Mouse (Mus musculus): Measurements from ENCODE around the gene Rln3. TPM values are rescaled to one million over a fixed set of nuclear protein-coding genes. Genes with fewer than 3 reads are reported as not detected.
A peak's percentile ranks its signal among the peaks of the same experiment; 100 is the strongest.

The Rln3 gene
- polyA plus RNA-seq, 1 experiment from 2014 or later = not detected

- Histone ChIP-seq H3K4me1 (ENCODE audit: insufficient read depth, low read length) (peaks cover 30% of the 10 kb centered on the region), H3K36me3 (ENCODE audit: insufficient read depth, low read length) (no peaks in the 10 kb centered on the region; the same call in 1 of the 2 replicates), H3K4me2 (replicated peaks; ENCODE audit: low read depth, low read length) (no peak overlapping the region), H3K27ac (ENCODE audit: low read length) (no peak overlapping the region), H3K27me3 (ENCODE audit: insufficient read depth, low read length) (no peaks in the 10 kb centered on the region; the same call in 1 of the 2 replicates), H3K9me3 (ENCODE audit: low read length) (no peaks in the 10 kb centered on the region), H3K9ac (replicated peaks; ENCODE audit: low read length) (no peak overlapping the region), H3K4me3 (ENCODE audit: low read length) (no peak overlapping the region)
- 24% methylated on average over 10 of the region's 10 CpGs for WGBS
- no peak for ATAC-seq (ENCODE audit: low FRiP score, low TSS enrichment)
Measured at GRCm38 (mm10) chr8:84027449-84027848, 17.4 kb downstream of the Rln3 start.

- no peaks in the 10 kb centered on the region for H3K9me3 ChIP-seq (ENCODE audit: low read length)
- H3K27me3 ChIP-seq (ENCODE audit: insufficient read depth, low read length) = peaks cover 3% of the 10 kb centered on the region; the same call in 1 of the 2 replicates
- no peak overlapping the region for H3K27ac ChIP-seq (ENCODE audit: low read length)
- 2% methylated on average over 40 of the region's 41 CpGs for WGBS
- H3K4me1 ChIP-seq (ENCODE audit: insufficient read depth, low read length) = peaks cover 46% of the 10 kb centered on the region
- peak overlapping the region; percentile 63 for H3K9ac ChIP-seq (replicated peaks; ENCODE audit: low read length)
- peak overlapping the region; percentile 54 for H3K4me3 ChIP-seq (ENCODE audit: low read length)
- no peaks in the 10 kb centered on the region; the same call in 1 of the 2 replicates for H3K36me3 ChIP-seq (ENCODE audit: insufficient read depth, low read length)
- peak; percentile 46 for ATAC-seq (ENCODE audit: low FRiP score, low TSS enrichment)
- peak overlapping the region; percentile 77 for H3K4me2 ChIP-seq (replicated peaks; ENCODE audit: low read depth, low read length)
Measured at GRCm38 (mm10) chr8:84025863-84026262, 18.9 kb downstream of the Rln3 start.

GRCm38 (mm10) chr8:84024171-84024570, 20.6 kb downstream of the Rln3 start:
- Histone ChIP-seq H3K27ac (ENCODE audit: low read length) (peak overlapping the region; percentile 39; the same call in 1 of the 2 replicates), H3K36me3 (ENCODE audit: insufficient read depth, low read length) (no peaks in the 10 kb centered on the region; the same call in 1 of the 2 replicates), H3K4me3 (ENCODE audit: low read length) (no peak overlapping the region), H3K9me3 (ENCODE audit: low read length) (no peaks in the 10 kb centered on the region), H3K27me3 (ENCODE audit: insufficient read depth, low read length) (peaks cover 3% of the 10 kb centered on the region; the same call in 1 of the 2 replicates), H3K4me1 (ENCODE audit: insufficient read depth, low read length) (peaks cover 46% of the 10 kb centered on the region), H3K9ac (replicated peaks; ENCODE audit: low read length) (no peak overlapping the region), H3K4me2 (replicated peaks; ENCODE audit: low read depth, low read length) (0 out of 2 replicates have a peak overlapping the region, but pooled peaks have one; percentile 16)
- ATAC-seq (ENCODE audit: low FRiP score, low TSS enrichment) = no peak
- WGBS = 11% methylated on average over 10 of the region's 10 CpGs

- Histone ChIP-seq H3K4me2 (replicated peaks; ENCODE audit: low read depth, low read length) (peak overlapping the region; percentile 61), H3K27me3 (ENCODE audit: insufficient read depth, low read length) (peaks cover 3% of the 10 kb centered on the region; the same call in 1 of the 2 replicates), H3K36me3 (ENCODE audit: insufficient read depth, low read length) (no peaks in the 10 kb centered on the region; the same call in 1 of the 2 replicates), H3K27ac (ENCODE audit: low read length) (peak overlapping the region; percentile 39; the same call in 1 of the 2 replicates), H3K4me1 (ENCODE audit: insufficient read depth, low read length) (peaks cover 46% of the 10 kb centered on the region), H3K4me3 (ENCODE audit: low read length) (peak overlapping the region; percentile 16; the same call in 1 of the 2 replicates), H3K9me3 (ENCODE audit: low read length) (no peaks in the 10 kb centered on the region), H3K9ac (replicated peaks; ENCODE audit: low read length) (peak overlapping the region; percentile 44)
- ATAC-seq (ENCODE audit: low FRiP score, low TSS enrichment) = peak; percentile 26
- 25% methylated on average over 1 of the region's 1 CpGs for WGBS
Measured at GRCm38 (mm10) chr8:84023631-84024030, 21.2 kb downstream of the Rln3 start.

- peak overlapping the region; percentile 16; the same call in 1 of the 2 replicates for H3K4me3 ChIP-seq (ENCODE audit: low read length)
- H3K27ac ChIP-seq (ENCODE audit: low read length) = peak overlapping the region; percentile 64; the same call in 1 of the 2 replicates
- H3K27me3 ChIP-seq (ENCODE audit: insufficient read depth, low read length) = peaks cover 3% of the 10 kb centered on the region; the same call in 1 of the 2 replicates
- 6% methylated on average over 5 of the region's 5 CpGs for whole genome bisulfite sequencing
- no peaks in the 10 kb centered on the region for H3K9me3 ChIP-seq (ENCODE audit: low read length)
- peak overlapping the region; percentile 44 for H3K9ac ChIP-seq (replicated peaks; ENCODE audit: low read length)
- H3K36me3 ChIP-seq (ENCODE audit: insufficient read depth, low read length) = no peaks in the 10 kb centered on the region; the same call in 1 of the 2 replicates
- H3K4me1 ChIP-seq (ENCODE audit: insufficient read depth, low read length) = peaks cover 46% of the 10 kb centered on the region
- H3K4me2 ChIP-seq (replicated peaks; ENCODE audit: low read depth, low read length) = peak overlapping the region; percentile 61
- peak; percentile 36; the same call in 1 of the 2 replicates for ATAC-seq (ENCODE audit: low FRiP score, low TSS enrichment)
Measured at GRCm38 (mm10) chr8:84023085-84023484, 21.7 kb downstream of the Rln3 start.

- 32% methylated on average over 12 of the region's 12 CpGs for WGBS
- peak overlapping the region; percentile 44 for H3K4me3 ChIP-seq (ENCODE audit: low read length)
- peaks cover 46% of the 10 kb centered on the region for H3K4me1 ChIP-seq (ENCODE audit: insufficient read depth, low read length)
- peak overlapping the region; percentile 91 for H3K27ac ChIP-seq (ENCODE audit: low read length)
- ATAC-seq (ENCODE audit: low FRiP score, low TSS enrichment) = peak; percentile 9
- peak overlapping the region; percentile 74 for H3K9ac ChIP-seq (replicated peaks; ENCODE audit: low read length)
- H3K4me2 ChIP-seq (replicated peaks; ENCODE audit: low read depth, low read length) = peak overlapping the region; percentile 61
- H3K36me3 ChIP-seq (ENCODE audit: insufficient read depth, low read length) = no peaks in the 10 kb centered on the region
- no peaks in the 10 kb centered on the region for H3K9me3 ChIP-seq (ENCODE audit: low read length)
- H3K27me3 ChIP-seq (ENCODE audit: insufficient read depth, low read length) = peaks cover 3% of the 10 kb centered on the region; the same call in 1 of the 2 replicates
Measured at GRCm38 (mm10) chr8:84021569-84021968, 23.2 kb downstream of the Rln3 start.

DNA sequence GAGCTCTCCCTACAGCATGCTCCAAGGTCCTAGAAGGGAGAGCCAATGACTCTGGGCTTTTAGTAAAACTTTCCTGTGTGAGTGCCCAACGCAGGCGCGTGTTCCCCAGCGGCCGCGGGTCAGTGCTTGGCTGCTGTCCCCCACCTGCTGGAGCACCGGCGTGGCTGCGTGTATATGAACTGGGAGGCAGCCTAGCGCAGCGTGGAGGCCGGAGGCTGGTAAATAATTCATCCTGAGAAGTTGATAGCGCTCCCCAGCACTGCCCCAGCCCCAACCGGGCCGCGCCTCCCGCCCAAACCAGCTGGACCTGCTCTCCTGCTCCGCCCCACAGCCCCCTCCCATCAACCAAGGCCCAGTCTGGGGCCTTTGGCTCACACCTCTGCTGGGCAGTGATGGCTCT, 23.7 kb downstream of the Rln3 start, which contains the start of gene Palm3:
Gene Palm3 (plus strand): TSS at position 376 of the 400 bp plus-strand sequence.
- 4% methylated on average over 18 of the region's 18 CpGs for WGBS
- H3K27ac ChIP-seq (ENCODE audit: low read length) = peak within 1 kb of the TSS; percentile 91

DNA sequence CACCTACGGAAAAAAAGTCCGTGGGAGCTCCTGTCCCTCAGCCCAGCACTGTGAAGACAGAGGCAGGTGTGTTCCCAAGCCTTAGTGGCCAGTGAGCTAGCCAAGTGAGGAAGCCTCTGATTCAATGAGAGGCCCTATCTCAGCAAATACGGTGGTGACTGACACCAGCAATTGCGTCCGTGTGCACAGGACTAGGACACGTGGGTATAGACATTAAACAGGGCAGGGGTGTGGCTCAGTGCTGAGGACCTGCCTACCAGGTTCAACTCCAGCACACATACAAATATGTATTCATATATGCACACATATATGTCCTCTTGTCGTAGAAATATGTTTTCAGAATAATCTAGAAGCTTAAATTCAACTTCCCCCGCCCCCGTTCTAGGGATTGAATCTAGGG, 25.1 kb downstream of the Rln3 start:
- Histone ChIP-seq H3K27me3 (ENCODE audit: insufficient read depth, low read length) (0 out of 2 replicates have a peak, but pooled peaks cover 3% of the 10 kb centered on the region), H3K9me3 (ENCODE audit: low read length) (no peaks in the 10 kb centered on the region), H3K4me2 (replicated peaks; ENCODE audit: low read depth, low read length) (no peak overlapping the region), H3K27ac (ENCODE audit: low read length) (no peak overlapping the region), H3K36me3 (ENCODE audit: insufficient read depth, low read length) (no peaks in the 10 kb centered on the region), H3K4me3 (ENCODE audit: low read length) (no peak overlapping the region), H3K4me1 (ENCODE audit: insufficient read depth, low read length) (peaks cover 32% of the 10 kb centered on the region), H3K9ac (replicated peaks; ENCODE audit: low read length) (no peak overlapping the region)
- WGBS = 79% methylated on average over 9 of the region's 9 CpGs
- no peak for ATAC-seq (ENCODE audit: low FRiP score, low TSS enrichment)

More for the DNA sequence above, 23.7 kb downstream of the Rln3 start, which contains the start of gene Palm3:
- no peaks in the 10 kb centered on the region for H3K9me3 ChIP-seq (ENCODE audit: low read length)
- peak; percentile 91 for ATAC-seq (ENCODE audit: low FRiP score, low TSS enrichment)
- 0 out of 2 replicates have a peak, but pooled peaks cover 3% of the 10 kb centered on the region for H3K27me3 ChIP-seq (ENCODE audit: insufficient read depth, low read length)
- peak within 1 kb of the TSS; percentile 61 for H3K4me2 ChIP-seq (replicated peaks; ENCODE audit: low read depth, low read length)
- peak within 1 kb of the TSS; percentile 74 for H3K9ac ChIP-seq (replicated peaks; ENCODE audit: low read length)
- no peaks in the 10 kb centered on the region for H3K36me3 ChIP-seq (ENCODE audit: insufficient read depth, low read length)
- peak within 1 kb of the TSS; percentile 44 for H3K4me3 ChIP-seq (ENCODE audit: low read length)
- H3K4me1 ChIP-seq (ENCODE audit: insufficient read depth, low read length) = peaks cover 42% of the 10 kb centered on the region

DNA sequence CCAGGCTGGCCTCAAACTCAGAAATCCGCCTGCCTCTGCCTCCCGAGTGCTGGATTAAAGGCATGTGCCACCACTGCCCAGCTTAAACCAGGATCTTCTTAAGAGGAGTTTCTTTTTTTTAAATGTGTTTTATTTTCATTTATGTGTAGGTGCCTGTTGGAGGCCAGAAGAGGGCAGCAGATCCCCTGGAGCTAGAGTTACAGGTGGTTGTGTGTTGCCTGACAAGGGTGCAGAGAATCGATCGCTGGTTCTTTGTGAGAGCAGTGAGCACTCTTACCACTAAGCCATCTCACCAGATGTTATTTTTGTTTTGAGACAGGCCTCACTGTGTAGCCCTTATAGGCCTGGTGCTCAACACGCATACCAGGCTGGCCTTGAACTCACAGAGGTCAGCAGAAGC, 29.0 kb downstream of the Rln3 start:
- Histone ChIP-seq H3K27me3 (ENCODE audit: insufficient read depth, low read length) (peaks cover 27% of the 10 kb centered on the region), H3K9ac (replicated peaks; ENCODE audit: low read length) (no peak overlapping the region), H3K27ac (ENCODE audit: low read length) (no peak overlapping the region), H3K36me3 (ENCODE audit: insufficient read depth, low read length) (no peaks in the 10 kb centered on the region), H3K4me3 (ENCODE audit: low read length) (no peak overlapping the region), H3K9me3 (ENCODE audit: low read length) (no peaks in the 10 kb centered on the region), H3K4me1 (ENCODE audit: insufficient read depth, low read length) (peaks cover 16% of the 10 kb centered on the region), H3K4me2 (replicated peaks; ENCODE audit: low read depth, low read length) (no peak overlapping the region)
- WGBS = 92% methylated on average over 5 of the region's 5 CpGs
- no peak for ATAC-seq (ENCODE audit: low FRiP score, low TSS enrichment)
